Mouse (Mus musculus) v-Abl transformed pro-B cells (cell line): ENCODE measurements around the gene Rps18.
"Not testable (repeated sequence)": the region's sequence is repeated elsewhere in the genome, so short reads cannot be mapped to it uniquely, and the experiment has no call there.

Experiments used
- in situ Hi-C, 2 experiments: fragments of 400-800 bp; cut with MboI; formaldehyde crosslinking; loops; one replicate each; pipeline ENCODE4 v1.15.1; 2025; ENCODE audit not compliant: unreplicated experiment in 2 of 2

Gene Rps18

DNA sequence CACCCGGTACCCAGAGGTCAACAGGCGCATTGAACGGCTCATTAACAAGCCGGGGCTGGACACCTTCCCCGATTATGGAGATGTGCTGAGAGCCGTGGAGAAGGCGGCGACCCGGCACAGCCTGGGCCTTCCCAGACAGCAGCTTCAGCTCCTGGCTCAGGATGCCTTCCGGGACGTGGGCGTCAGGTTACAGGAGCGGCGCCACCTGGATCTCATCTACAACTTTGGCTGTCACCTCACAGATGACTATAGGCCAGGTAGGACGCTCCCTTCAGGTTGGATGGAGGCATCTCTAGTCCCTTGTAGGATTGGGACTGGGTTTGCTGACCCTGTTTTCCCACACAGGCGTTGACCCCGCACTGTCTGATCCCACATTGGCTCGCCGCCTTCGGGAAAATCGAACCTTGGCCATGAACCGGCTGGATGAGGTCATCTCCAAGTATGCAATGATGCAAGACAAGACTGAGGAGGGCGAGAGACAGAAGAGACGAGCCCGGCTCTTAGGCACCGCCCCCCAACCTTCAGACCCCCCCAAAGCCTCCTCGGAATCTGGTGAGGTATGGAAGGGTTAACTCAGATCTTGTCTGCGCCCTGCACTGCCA lies 43.9 kb downstream of the Rps18 start:
- in situ Hi-C loops: no loop called here

DNA sequence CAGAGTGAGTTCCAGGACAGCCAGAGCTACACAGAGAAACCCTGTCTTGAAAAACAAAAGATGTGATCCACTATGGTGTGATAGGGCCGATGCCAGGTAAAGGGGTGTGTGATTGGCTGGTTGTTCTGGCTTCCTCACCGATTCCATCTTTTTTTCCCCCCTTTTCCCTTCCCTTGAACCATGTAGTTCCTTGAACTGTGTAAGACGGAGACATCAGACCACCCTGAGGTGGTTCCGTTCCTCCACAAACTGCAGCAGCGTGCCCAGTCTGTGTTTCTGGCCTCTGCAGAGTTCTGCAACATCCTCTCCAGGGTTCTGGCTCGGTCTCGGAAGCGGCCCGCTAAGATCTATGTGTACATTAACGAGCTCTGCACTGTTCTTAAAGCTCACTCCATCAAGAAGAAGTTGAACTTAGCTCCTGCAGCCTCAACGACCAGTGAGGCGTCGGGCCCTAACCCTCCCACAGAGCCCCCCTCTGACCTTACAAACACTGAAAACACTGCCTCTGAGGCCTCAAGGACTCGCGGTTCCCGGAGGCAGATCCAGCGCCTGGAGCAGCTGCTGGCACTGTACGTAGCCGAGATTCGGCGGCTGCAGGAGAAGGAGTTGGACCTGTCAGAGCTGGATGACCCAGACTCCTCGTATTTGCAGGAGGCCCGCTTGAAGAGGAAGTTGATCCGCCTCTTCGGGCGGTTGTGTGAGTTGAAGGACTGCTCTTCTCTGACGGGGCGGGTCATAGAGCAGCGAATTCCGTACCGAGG lies 44.6 kb downstream of the Rps18 start:
- in situ Hi-C loops: no loop called here

- in situ Hi-C loops: no loop called here
These were observed 45.3 kb downstream of the Rps18 start for GRCm38 (mm10) chr17:33910346-33911051.

DNA sequence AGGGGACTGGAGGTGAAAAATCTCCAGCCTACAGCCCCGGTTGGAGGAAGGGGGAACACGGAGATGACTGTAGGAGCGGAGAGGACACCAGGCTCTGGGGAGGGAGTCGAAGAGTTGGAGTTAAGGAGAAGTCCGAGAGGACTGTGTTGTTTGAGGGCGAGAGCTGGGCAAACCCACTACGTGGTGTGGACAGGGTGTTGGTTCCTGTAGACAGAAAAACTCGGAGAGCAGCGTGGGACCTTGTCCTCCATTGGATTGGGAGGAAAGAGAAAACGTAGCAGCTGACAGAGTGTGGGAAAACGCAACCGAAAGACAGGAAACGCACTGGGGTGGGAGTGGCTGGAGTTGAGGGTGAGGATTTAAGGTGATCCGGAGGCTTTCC lies 45.9 kb downstream of the Rps18 start:
- in situ Hi-C loops: no loop called here

GRCm38 (mm10) chr17:33909077-33909868 lies 46.5 kb downstream of the Rps18 start, which contains the start of gene Daxx:
TSS of gene Daxx (plus strand) at chr17:33909414.
- in situ Hi-C loops: no loop called here

- in situ Hi-C loops: no loop called here
These were observed 47.3 kb downstream of the Rps18 start for GRCm38 (mm10) chr17:33908331-33909076.

DNA sequence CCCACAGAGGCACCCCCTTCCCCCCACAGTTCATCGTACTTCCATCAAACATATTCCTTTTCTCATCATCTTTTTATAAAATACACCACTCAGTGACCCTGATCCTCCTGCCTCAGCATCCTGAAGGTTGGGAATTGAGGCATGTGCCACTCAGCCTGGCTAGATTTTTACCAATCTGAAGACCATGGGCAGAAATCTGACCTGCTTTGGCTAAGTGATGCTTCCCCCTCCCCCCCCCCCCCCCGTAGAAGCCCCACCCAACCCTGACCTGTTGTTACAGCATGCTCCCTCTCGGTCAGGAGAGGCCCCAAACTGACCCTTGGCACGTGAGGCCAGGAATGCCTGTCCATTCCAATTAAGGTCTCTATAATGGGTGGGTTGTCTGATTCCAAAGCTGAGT lies 51.0 kb downstream of the Rps18 start, which contains the start of gene Platr17:
TSS of gene Platr17 (plus strand) at position 301 of the 400 bp plus-strand sequence.
- in situ Hi-C loops: not testable (repeated sequence)

DNA sequence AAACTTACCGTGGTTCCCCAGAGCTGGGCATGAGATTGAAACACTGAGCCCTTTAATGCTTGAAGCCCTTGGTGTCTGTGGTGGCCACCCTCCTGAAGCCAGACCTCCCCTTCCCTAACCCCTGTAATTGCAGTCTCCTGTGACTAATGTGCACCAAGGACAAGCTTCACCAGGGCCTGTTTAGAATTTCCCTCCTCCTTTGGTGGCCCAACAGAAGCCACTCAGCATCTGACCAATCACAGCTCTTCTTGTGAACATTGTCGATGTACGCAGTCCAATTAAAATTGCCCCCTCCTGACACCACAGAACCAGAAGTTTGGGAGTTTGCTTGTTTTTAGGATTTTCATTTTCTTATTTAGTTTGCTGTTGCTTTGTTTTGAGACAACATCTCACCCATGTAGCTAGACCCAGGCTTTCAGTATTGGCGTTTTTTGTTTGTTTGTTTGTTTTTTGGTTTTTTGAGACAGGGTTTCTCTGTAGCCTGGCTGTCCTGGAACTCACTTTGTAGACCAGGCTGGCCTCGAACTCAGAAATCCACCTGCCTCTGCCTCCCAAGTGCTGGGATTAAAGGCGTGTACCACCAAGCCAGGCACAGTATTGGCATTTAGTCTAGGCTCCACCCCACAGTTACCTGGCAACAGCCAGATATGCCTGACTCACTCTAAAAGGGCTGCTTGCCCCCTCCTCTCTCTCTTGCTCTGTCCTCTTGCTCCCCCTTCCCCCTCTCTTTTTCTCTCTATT lies 51.7 kb downstream of the Rps18 start:
- in situ Hi-C loops: not testable (repeated sequence)

DNA sequence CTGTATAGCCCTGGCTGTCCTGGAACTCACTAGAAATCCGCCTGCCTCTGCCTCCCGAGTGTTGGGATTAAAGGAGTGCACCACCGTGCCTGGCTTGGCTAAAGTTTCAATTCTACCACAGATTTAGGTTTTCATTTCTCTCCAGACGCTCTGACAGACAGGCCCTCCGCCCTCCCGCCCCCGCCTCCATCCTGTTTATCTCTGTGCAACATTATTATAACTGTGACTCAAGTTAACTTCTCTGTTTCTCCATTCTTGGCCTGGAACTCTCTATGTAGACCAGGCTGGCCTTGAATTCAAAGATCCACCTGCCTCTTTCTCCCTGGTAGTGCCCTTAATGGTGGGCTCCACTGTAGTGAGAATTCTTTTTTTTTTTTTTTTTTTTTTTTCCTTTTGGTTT lies 53.3 kb downstream of the Rps18 start:
- in situ Hi-C loops: no loop called here

DNA sequence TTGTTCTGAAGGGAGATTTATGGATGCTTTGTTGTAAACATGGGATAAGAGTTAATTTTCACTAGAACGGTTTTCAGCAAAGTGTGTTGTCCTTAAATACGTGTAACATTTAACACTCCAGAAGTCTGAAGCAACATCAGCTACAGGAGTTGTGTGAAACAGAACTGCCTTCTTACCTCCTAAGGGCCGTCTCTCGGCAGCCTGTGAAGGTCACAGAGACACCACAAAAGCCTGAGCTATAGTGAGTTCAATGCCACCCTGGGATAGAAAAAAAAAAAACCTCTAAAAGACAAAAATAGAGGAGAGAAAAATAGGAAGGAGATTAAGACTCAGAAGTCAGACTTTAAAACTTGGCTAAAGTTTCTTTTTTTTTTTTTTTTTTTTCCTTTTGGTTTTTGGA lies 53.7 kb downstream of the Rps18 start:
- in situ Hi-C loops: no loop called here
